Mouse (Mus musculus): Measurements from ENCODE around the gene Olfr1025-ps1. TPM values are rescaled to one million over a fixed set of nuclear protein-coding genes. Genes with fewer than 3 reads are reported as not detected.

The Olfr1025-ps1 gene
- polyA plus RNA-seq (2015; fragmentation: Nextera tagmentation; extraction: Ambion mirVana), result not detected in 2 replicates

DNA sequence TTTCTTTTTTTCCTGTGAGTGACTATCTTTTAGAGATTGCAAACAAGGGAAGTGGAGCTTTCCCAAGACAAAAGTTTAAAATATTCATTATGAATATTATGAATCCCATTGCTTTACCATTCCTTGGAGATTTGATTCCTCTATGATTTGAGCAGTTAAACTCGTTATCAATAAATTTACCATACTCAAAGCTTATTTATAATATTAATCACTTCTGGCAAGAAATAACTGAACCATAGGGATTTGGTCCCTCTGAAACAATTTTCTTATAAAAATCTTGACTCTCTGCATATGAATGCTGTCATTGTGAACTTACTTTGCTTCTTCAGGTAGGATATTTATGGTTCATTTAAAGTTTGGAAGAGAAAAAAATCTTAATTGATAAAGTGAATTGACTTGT is at the start of gene Olfr1025-ps1:
TSS of gene Olfr1025-ps1 (plus strand) at position 301 of the 400 bp plus-strand sequence.
- Histone ChIP-seq H3K9me3 (ENCODE audit: low read length) (no peaks in the 10 kb centered on the region), H3K27me3 (replicated peaks; ENCODE audit: insufficient read depth, low read length) (no peaks in the 10 kb centered on the region), H3K4me3 (ENCODE audit: low read depth, low read length) (no peak within 1 kb of the TSS), H3K36me3 (ENCODE audit: insufficient read depth, low read length) (no peaks in the 10 kb centered on the region), H3K9ac (replicated peaks; ENCODE audit: low read depth) (no peak within 1 kb of the TSS), H3K4me1 (ENCODE audit: insufficient read depth, low read depth, low read length) (no peaks in the 10 kb centered on the region), H3K4me2 (replicated peaks; ENCODE audit: low read depth, low read length) (no peak within 1 kb of the TSS), H3K27ac (ENCODE audit: low read length) (no peak within 1 kb of the TSS)
- 39% methylated on average over 1 of the region's 1 CpGs for WGBS
- TF ChIP-seq CTCF (IDR thresholded peaks at IDR 0.05) (no peak), EP300 (IDR thresholded peaks at IDR 0.05) (no peak)
- no peak for DNase-seq (ENCODE audit: low spot score)
- ATAC-seq, result no peak

DNA sequence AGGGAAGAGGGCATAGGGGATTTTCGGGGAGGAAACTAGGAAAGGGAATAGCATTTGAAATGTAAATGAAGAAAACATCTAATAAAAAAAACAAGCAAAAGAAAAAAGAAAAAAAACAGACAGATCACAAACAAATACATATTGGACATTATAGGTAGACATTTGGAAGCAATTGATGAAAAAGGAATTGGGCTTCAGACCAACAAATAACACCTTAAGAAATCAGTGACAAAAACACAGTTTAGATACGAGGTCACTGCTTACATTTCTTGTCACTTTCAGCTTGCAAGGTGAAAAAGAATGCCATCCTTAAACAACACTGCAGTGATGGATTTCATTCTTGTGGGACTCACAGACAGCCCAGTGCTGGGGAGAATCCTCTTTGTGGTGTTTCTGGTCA is 46.7 kb upstream of the Olfr1025-ps1 start, which contains the start of gene Olfr1022:
TSS of gene Olfr1022 (plus strand) at position 301 of the 400 bp plus-strand sequence.
- Histone ChIP-seq H3K9me3 (ENCODE audit: low read length) (no peaks in the 10 kb centered on the region), H3K9ac (replicated peaks; ENCODE audit: low read depth) (no peak within 1 kb of the TSS), H3K4me1 (ENCODE audit: insufficient read depth, low read depth, low read length) (no peaks in the 10 kb centered on the region), H3K36me3 (ENCODE audit: insufficient read depth, low read length) (no peaks in the 10 kb centered on the region), H3K27me3 (replicated peaks; ENCODE audit: insufficient read depth, low read length) (no peaks in the 10 kb centered on the region), H3K27ac (ENCODE audit: low read length) (no peak within 1 kb of the TSS), H3K4me2 (replicated peaks; ENCODE audit: low read depth, low read length) (no peak within 1 kb of the TSS), H3K4me3 (ENCODE audit: low read depth, low read length) (no peak within 1 kb of the TSS)
- TF ChIP-seq CTCF (IDR thresholded peaks at IDR 0.05), result no peak
- DNase-seq (ENCODE audit: low spot score) (no peak), ATAC-seq (no peak)
- WGBS, result 15% methylated on average over 2 of the region's 2 CpGs

GRCm38 (mm10) chr2:85885340-85885739 is 29.7 kb upstream of the Olfr1025-ps1 start, which contains the start of gene Olfr1023:
TSS of gene Olfr1023 (plus strand) at chr2:85885640.
- ATAC-seq (no peak), DNase-seq (ENCODE audit: low spot score) (no peak)
- no peak within 1 kb of the TSS for H3K4me2 ChIP-seq (replicated peaks; ENCODE audit: low read depth, low read length)
- no peaks in the 10 kb centered on the region for H3K9me3 ChIP-seq (ENCODE audit: low read length)
- TF ChIP-seq EP300 (IDR thresholded peaks at IDR 0.05), result no peak
- TF ChIP-seq CTCF (IDR thresholded peaks at IDR 0.05), result no peak
- H3K36me3 ChIP-seq (ENCODE audit: insufficient read depth, low read length), result no peaks in the 10 kb centered on the region
- no peak within 1 kb of the TSS for H3K27ac ChIP-seq (ENCODE audit: low read length)
- H3K27me3 ChIP-seq (replicated peaks; ENCODE audit: insufficient read depth, low read length), result no peaks in the 10 kb centered on the region
- WGBS, result 49% methylated on average over 2 of the region's 2 CpGs
- no peak within 1 kb of the TSS for H3K9ac ChIP-seq (replicated peaks; ENCODE audit: low read depth)
- H3K4me1 ChIP-seq (ENCODE audit: insufficient read depth, low read depth, low read length), result no peaks in the 10 kb centered on the region
- H3K4me3 ChIP-seq (ENCODE audit: low read depth, low read length), result no peak within 1 kb of the TSS

DNA sequence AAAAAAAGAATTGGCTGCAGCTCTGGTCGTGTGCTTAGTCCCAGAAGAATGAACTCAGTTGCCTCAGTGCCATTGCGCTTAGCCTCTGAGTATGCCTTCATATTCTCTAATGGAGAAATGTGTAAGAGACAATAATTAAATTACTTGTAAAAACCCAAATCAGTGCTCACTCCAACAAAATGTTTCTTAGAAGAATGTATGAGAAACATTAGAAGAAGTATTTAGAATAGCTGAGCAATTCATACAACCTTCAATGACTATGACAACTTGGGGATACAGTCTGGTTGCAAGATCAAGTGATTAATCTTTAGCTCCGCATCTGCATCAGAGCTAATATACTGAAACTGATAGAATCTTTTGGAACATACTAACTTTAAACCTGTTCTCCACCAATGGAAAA is 10.0 kb upstream of the Olfr1025-ps1 start, which contains the start of gene Olfr1024:
TSS of gene Olfr1024 (minus strand) at position 101 of the 400 bp plus-strand sequence.
- Histone ChIP-seq H3K36me3 (ENCODE audit: insufficient read depth, low read length) (no peaks in the 10 kb centered on the region), H3K9ac (replicated peaks; ENCODE audit: low read depth) (no peak within 1 kb of the TSS), H3K4me3 (ENCODE audit: low read depth, low read length) (no peak within 1 kb of the TSS), H3K9me3 (ENCODE audit: low read length) (no peaks in the 10 kb centered on the region), H3K4me1 (ENCODE audit: insufficient read depth, low read depth, low read length) (no peaks in the 10 kb centered on the region), H3K27me3 (replicated peaks; ENCODE audit: insufficient read depth, low read length) (no peaks in the 10 kb centered on the region), H3K4me2 (replicated peaks; ENCODE audit: low read depth, low read length) (no peak within 1 kb of the TSS), H3K27ac (ENCODE audit: low read length) (no peak within 1 kb of the TSS)
- no peak for ATAC-seq
- TF ChIP-seq EP300 (IDR thresholded peaks at IDR 0.05), result no peak
- TF ChIP-seq CTCF (IDR thresholded peaks at IDR 0.05), result no peak
- DNase-seq (ENCODE audit: low spot score), result no peak
- 77% methylated on average over 3 of the region's 3 CpGs for WGBS

- TF ChIP-seq EP300 (IDR thresholded peaks at IDR 0.05) (no peak), CTCF (IDR thresholded peaks at IDR 0.05) (no peak)
- Histone ChIP-seq H3K9ac (replicated peaks; ENCODE audit: low read depth) (no peak overlapping the region), H3K36me3 (ENCODE audit: insufficient read depth, low read length) (no peaks in the 10 kb centered on the region), H3K9me3 (ENCODE audit: low read length) (no peaks in the 10 kb centered on the region), H3K4me1 (ENCODE audit: insufficient read depth, low read depth, low read length) (no peaks in the 10 kb centered on the region), H3K4me2 (replicated peaks; ENCODE audit: low read depth, low read length) (no peak overlapping the region), H3K27ac (ENCODE audit: low read length) (no peak overlapping the region), H3K27me3 (replicated peaks; ENCODE audit: insufficient read depth, low read length) (no peaks in the 10 kb centered on the region), H3K4me3 (ENCODE audit: low read depth, low read length) (no peak overlapping the region)
- DNase-seq (ENCODE audit: low spot score) (no peak), ATAC-seq (no peak)
Observed at GRCm38 (mm10) chr2:85913197-85913596, 1.8 kb upstream of the Olfr1025-ps1 start.

- ATAC-seq, result no peak
- H3K9ac ChIP-seq (replicated peaks; ENCODE audit: low read depth), result no peak within 1 kb of the TSS
- DNase-seq (ENCODE audit: low spot score), result no peak
- H3K4me3 ChIP-seq (ENCODE audit: low read depth, low read length), result no peak within 1 kb of the TSS
- H3K4me2 ChIP-seq (replicated peaks; ENCODE audit: low read depth, low read length), result no peak within 1 kb of the TSS
- H3K4me1 ChIP-seq (ENCODE audit: insufficient read depth, low read depth, low read length), result no peaks in the 10 kb centered on the region
- TF ChIP-seq CTCF (IDR thresholded peaks at IDR 0.05) (no peak), EP300 (IDR thresholded peaks at IDR 0.05) (no peak)
- 81% methylated on average over 3 of the region's 3 CpGs for WGBS
- H3K36me3 ChIP-seq (ENCODE audit: insufficient read depth, low read length), result no peaks in the 10 kb centered on the region
- no peaks in the 10 kb centered on the region for H3K9me3 ChIP-seq (ENCODE audit: low read length)
- H3K27me3 ChIP-seq (replicated peaks; ENCODE audit: insufficient read depth, low read length), result no peaks in the 10 kb centered on the region
- H3K27ac ChIP-seq (ENCODE audit: low read length), result no peak within 1 kb of the TSS
Observed at GRCm38 (mm10) chr2:85921258-85921657, 6.3 kb downstream of the Olfr1025-ps1 start, which contains the start of gene Olfr1026. TSS of gene Olfr1026 (plus strand) at chr2:85921558.

- no peaks in the 10 kb centered on the region for H3K9me3 ChIP-seq (ENCODE audit: low read length)
- H3K4me2 ChIP-seq (replicated peaks; ENCODE audit: low read depth, low read length), result no peak within 1 kb of the TSS
- no peaks in the 10 kb centered on the region for H3K27me3 ChIP-seq (replicated peaks; ENCODE audit: insufficient read depth, low read length)
- DNase-seq (ENCODE audit: low spot score) (no peak), ATAC-seq (no peak)
- no peak for TF ChIP-seq EP300 (IDR thresholded peaks at IDR 0.05)
- TF ChIP-seq CTCF (IDR thresholded peaks at IDR 0.05), result no peak
- no peak within 1 kb of the TSS for H3K4me3 ChIP-seq (ENCODE audit: low read depth, low read length)
- H3K36me3 ChIP-seq (ENCODE audit: insufficient read depth, low read length), result no peaks in the 10 kb centered on the region
- no peak within 1 kb of the TSS for H3K27ac ChIP-seq (ENCODE audit: low read length)
- H3K4me1 ChIP-seq (ENCODE audit: insufficient read depth, low read depth, low read length), result no peaks in the 10 kb centered on the region
- WGBS, result 67% methylated on average over 1 of the region's 1 CpGs
- no peak within 1 kb of the TSS for H3K9ac ChIP-seq (replicated peaks; ENCODE audit: low read depth)
Observed at GRCm38 (mm10) chr2:85950137-85950536, 35.1 kb downstream of the Olfr1025-ps1 start, which contains the start of gene Olfr1028. TSS of gene Olfr1028 (plus strand) at chr2:85950437.

Other genes with a start within 250 kb of the Olfr1025-ps1 start
- not detected in 2 replicates for gene Olfr1006, start 236.4 kb upstream of the Olfr1025-ps1 start, polyA plus RNA-seq (2015; fragmentation: Nextera tagmentation; extraction: Ambion mirVana)
- gene Olfr1008, start 225.8 kb upstream of the Olfr1025-ps1 start, polyA plus RNA-seq (2015; fragmentation: Nextera tagmentation; extraction: Ambion mirVana), result not detected in 2 replicates
- not detected in 2 replicates for gene Olfr1009, start 199.8 kb upstream of the Olfr1025-ps1 start, polyA plus RNA-seq (2015; fragmentation: Nextera tagmentation; extraction: Ambion mirVana)
- gene Olfr1012, start 152.4 kb upstream of the Olfr1025-ps1 start, polyA plus RNA-seq (2015; fragmentation: Nextera tagmentation; extraction: Ambion mirVana), result not detected in 2 replicates
- gene Olfr1013, start 148.1 kb upstream of the Olfr1025-ps1 start, polyA plus RNA-seq (2015; fragmentation: Nextera tagmentation; extraction: Ambion mirVana), result not detected in 2 replicates
- not detected in 2 replicates for gene Olfr1014, start 142.5 kb upstream of the Olfr1025-ps1 start, polyA plus RNA-seq (2015; fragmentation: Nextera tagmentation; extraction: Ambion mirVana)
- gene Olfr1015, start 133.2 kb upstream of the Olfr1025-ps1 start, polyA plus RNA-seq (2015; fragmentation: Nextera tagmentation; extraction: Ambion mirVana), result not detected in 2 replicates
- not detected in 2 replicates for gene Olfr1016, start 112.6 kb upstream of the Olfr1025-ps1 start, polyA plus RNA-seq (2015; fragmentation: Nextera tagmentation; extraction: Ambion mirVana)
- not detected in 2 replicates for gene Olfr1018, start 96.7 kb upstream of the Olfr1025-ps1 start, polyA plus RNA-seq (2015; fragmentation: Nextera tagmentation; extraction: Ambion mirVana)
- not detected in 2 replicates for gene Olfr1019, start 69.7 kb upstream of the Olfr1025-ps1 start, polyA plus RNA-seq (2015; fragmentation: Nextera tagmentation; extraction: Ambion mirVana)
- gene Olfr1020, start 68.2 kb upstream of the Olfr1025-ps1 start, polyA plus RNA-seq (2015; fragmentation: Nextera tagmentation; extraction: Ambion mirVana), result not detected in 2 replicates
- gene Olfr1022, start 46.6 kb upstream of the Olfr1025-ps1 start, polyA plus RNA-seq (2015; fragmentation: Nextera tagmentation; extraction: Ambion mirVana), result not detected in 2 replicates
- gene Olfr1023, start 29.6 kb upstream of the Olfr1025-ps1 start, polyA plus RNA-seq (2015; fragmentation: Nextera tagmentation; extraction: Ambion mirVana), result not detected in 2 replicates
- not detected in 2 replicates for gene Olfr1024, start 10.1 kb upstream of the Olfr1025-ps1 start, polyA plus RNA-seq (2015; fragmentation: Nextera tagmentation; extraction: Ambion mirVana)
- not detected in 2 replicates for gene Olfr1026, start 6.4 kb downstream of the Olfr1025-ps1 start, polyA plus RNA-seq (2015; fragmentation: Nextera tagmentation; extraction: Ambion mirVana)
- not detected in 2 replicates for gene Olfr1028, start 35.2 kb downstream of the Olfr1025-ps1 start, polyA plus RNA-seq (2015; fragmentation: Nextera tagmentation; extraction: Ambion mirVana)
- gene Olfr1029, start 58.7 kb downstream of the Olfr1025-ps1 start, polyA plus RNA-seq (2015; fragmentation: Nextera tagmentation; extraction: Ambion mirVana), result not detected in 2 replicates
- not detected in 2 replicates for gene Olfr1030, start 64.1 kb downstream of the Olfr1025-ps1 start, polyA plus RNA-seq (2015; fragmentation: Nextera tagmentation; extraction: Ambion mirVana)
- gene Olfr1031, start 75.1 kb downstream of the Olfr1025-ps1 start, polyA plus RNA-seq (2015; fragmentation: Nextera tagmentation; extraction: Ambion mirVana), result not detected in 2 replicates
- gene Olfr1032, start 90.3 kb downstream of the Olfr1025-ps1 start, polyA plus RNA-seq (2015; fragmentation: Nextera tagmentation; extraction: Ambion mirVana), result not detected in 2 replicates
- 3.4 and 8.8 TPM in 2 replicates for gene Olfr1033, start 105.4 kb downstream of the Olfr1025-ps1 start, polyA plus RNA-seq (2015; fragmentation: Nextera tagmentation; extraction: Ambion mirVana)
- 0.06 TPM in 1 of 2 replicates, not detected in the other for gene Olfr1034, start 130.7 kb downstream of the Olfr1025-ps1 start, polyA plus RNA-seq (2015; fragmentation: Nextera tagmentation; extraction: Ambion mirVana)
- not detected in 2 replicates for gene Olfr1036, start 158.8 kb downstream of the Olfr1025-ps1 start, polyA plus RNA-seq (2015; fragmentation: Nextera tagmentation; extraction: Ambion mirVana)
- gene Olfr1037, start 172.2 kb downstream of the Olfr1025-ps1 start, polyA plus RNA-seq (2015; fragmentation: Nextera tagmentation; extraction: Ambion mirVana), result not detected in 2 replicates
- gene Olfr1039, start 220.7 kb downstream of the Olfr1025-ps1 start, polyA plus RNA-seq (2015; fragmentation: Nextera tagmentation; extraction: Ambion mirVana), result not detected in 2 replicates
- gene Olfr1040, start 231.5 kb downstream of the Olfr1025-ps1 start, polyA plus RNA-seq (2015; fragmentation: Nextera tagmentation; extraction: Ambion mirVana), result not detected in 2 replicates
- gene Olfr1042, start 246.6 kb downstream of the Olfr1025-ps1 start, polyA plus RNA-seq (2015; fragmentation: Nextera tagmentation; extraction: Ambion mirVana), result not detected in 2 replicates

All from lung, postnatal 0 days (tissue).